Mouse (Mus musculus) midbrain, postnatal 0 days (tissue): ENCODE data around the gene Zbed5. TPM values are rescaled to one million over a fixed set of nuclear protein-coding genes. Genes with fewer than 3 reads are reported as not detected.
A peak's percentile ranks its signal among the peaks of the same experiment; 100 is the strongest.
"Not testable (repeated sequence)": the region's sequence is repeated elsewhere in the genome, so short reads cannot be mapped to it uniquely, and the experiment has no call there.

ENCODE experiments used
- ATAC-seq: fragments of 200-750 bp; cut with Nextera tagmentation; 2 replicates; pipeline ENCODE4 v1.8.0; 2017; ENCODE audit warnings: moderate number of reproducible peaks, mild to moderate bottlenecking, moderate TSS enrichment, moderate library complexity; ENCODE audit not compliant: low FRiP score
- DNase-seq: peaks from one replicate; pipeline ENCODE4 v3.0.0-alpha.2; 2015; ENCODE audit warnings: low spot score
- H3K27ac ChIP-seq: fragments of 300-500 bp; sonication (generic); 2 replicates; pipeline ENCODE4 v1.5.1; 2014; ENCODE audit warnings: low read depth, mild to moderate bottlenecking, low read length, mixed read lengths
- H3K27me3 ChIP-seq: fragments of 300-500 bp; sonication (generic); 2 replicates; pipeline ENCODE4 v1.6.1; 2014; ENCODE audit warnings: low read length, control low read depth, mixed read lengths; ENCODE audit not compliant: insufficient read depth
- H3K36me3 ChIP-seq: fragments of 300-500 bp; sonication (generic); 2 replicates; pipeline ENCODE4 v1.6.1; 2014; ENCODE audit warnings: low read length, control low read depth, mixed read lengths; ENCODE audit not compliant: insufficient read depth
- H3K4me1 ChIP-seq: fragments of 300-500 bp; sonication (generic); 2 replicates; pipeline ENCODE4 v1.6.1; 2014; ENCODE audit warnings: mild to moderate bottlenecking, control low read depth, antibody characterized with exemption, low read length, mixed read lengths; ENCODE audit not compliant: insufficient read depth
- H3K4me2 ChIP-seq: fragments of 300-500 bp; sonication (generic); 2 replicates; pipeline ENCODE4 v1.6.1; 2014; ENCODE audit warnings: low read depth, mild to moderate bottlenecking, low read length, mixed read lengths; ENCODE audit not compliant: poor library complexity, severe bottlenecking
- H3K4me3 ChIP-seq: fragments of 300-500 bp; sonication (generic); 2 replicates; pipeline ENCODE4 v1.5.1; 2014; ENCODE audit warnings: low read depth, mild to moderate bottlenecking, low read length, moderate library complexity
- H3K9ac ChIP-seq: fragments of 300-500 bp; sonication (generic); replicated peaks from 2 replicates; pipeline ENCODE4 v1.6.1; 2014; ENCODE audit warnings: mild to moderate bottlenecking, low read length, moderate library complexity, mixed read lengths; ENCODE audit not compliant: poor library complexity, severe bottlenecking
- H3K9me3 ChIP-seq: fragments of 300-500 bp; sonication (generic); 2 replicates; pipeline ENCODE4 v1.6.1; 2016; ENCODE audit warnings: low read length, control low read depth
- CTCF ChIP-seq: IDR thresholded peaks from 2 replicates; pipeline ENCODE4 v1.5.1; 2016; ENCODE audit warnings: antibody characterized with exemption, mild to moderate bottlenecking
- WGBS: fragments of 180-500 bp; shearing (Covaris S2); extraction: QIAGEN DNeasy Blood & Tissue Kit; methylation state at CpG from one replicate; pipeline ENCODE4 v1.1.7; 2014; 5-methylcytosine and 5-hydroxymethylcytosine counted together
- polyA plus RNA-seq: library from polyadenylated mRNA; unstranded; fragments of >200 nt; fragmentation: Nextera tagmentation; extraction: Ambion mirVana; gene quantifications from 2 replicates; pipeline ENCODE4 v1.2.1, GENCODE M21; 2015
- total RNA-seq: library from RNA; depleted of rRNA; stranded (reverse); fragments of >200 nt; gene quantifications from 2 replicates; pipeline ENCODE4 v1.2.3, GENCODE M21; 2014

The Zbed5 gene
- total and polyA plus RNA-seq, 2 experiments from 2014 or later, result 10.9 to 15.1 TPM

DNA sequence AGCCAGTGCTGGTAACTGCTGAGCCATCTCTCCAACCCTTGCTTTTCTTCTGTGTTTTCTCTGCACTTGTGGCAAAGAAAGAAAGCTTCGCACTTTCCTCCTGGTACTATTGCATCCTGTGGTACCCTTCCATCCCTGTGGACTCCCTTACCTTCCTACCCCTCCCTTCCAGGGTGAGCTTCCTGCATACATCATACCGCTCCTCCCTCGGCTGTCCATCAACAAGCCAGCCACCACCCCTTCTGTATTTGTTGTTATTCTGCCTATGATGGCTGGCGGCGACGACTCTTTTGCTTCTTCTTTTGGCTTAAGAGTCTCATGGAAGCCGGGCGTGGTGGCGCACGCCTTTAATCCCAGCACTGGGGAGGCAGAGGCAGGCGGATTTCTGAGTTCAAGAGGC lies 20.4 kb upstream of the Zbed5 start:
- no peak overlapping the region for H3K4me3 ChIP-seq
- H3K4me1 ChIP-seq, result no peaks in the 10 kb centered on the region
- H3K36me3 ChIP-seq, result no peaks in the 10 kb centered on the region; the same call in 1 of the 2 replicates
- WGBS, result 78% methylated on average over 11 of the region's 11 CpGs
- DNase-seq (no peak), ATAC-seq (no peak)
- no peaks in the 10 kb centered on the region for H3K9me3 ChIP-seq
- H3K9ac ChIP-seq, result no peak overlapping the region
- no peak overlapping the region for H3K4me2 ChIP-seq
- TF ChIP-seq CTCF, result no peak
- no peak overlapping the region for H3K27ac ChIP-seq
- H3K27me3 ChIP-seq, result no peaks in the 10 kb centered on the region

GRCm38 (mm10) chr5:129877731-129878455 lies 17.6 kb upstream of the Zbed5 start:
- H3K27ac ChIP-seq, result 0 out of 2 replicates have a peak overlapping the region, but pooled peaks have one; percentile 32
- ATAC-seq, result no peak
- 76% methylated on average over 9 of the region's 9 CpGs for WGBS

DNA sequence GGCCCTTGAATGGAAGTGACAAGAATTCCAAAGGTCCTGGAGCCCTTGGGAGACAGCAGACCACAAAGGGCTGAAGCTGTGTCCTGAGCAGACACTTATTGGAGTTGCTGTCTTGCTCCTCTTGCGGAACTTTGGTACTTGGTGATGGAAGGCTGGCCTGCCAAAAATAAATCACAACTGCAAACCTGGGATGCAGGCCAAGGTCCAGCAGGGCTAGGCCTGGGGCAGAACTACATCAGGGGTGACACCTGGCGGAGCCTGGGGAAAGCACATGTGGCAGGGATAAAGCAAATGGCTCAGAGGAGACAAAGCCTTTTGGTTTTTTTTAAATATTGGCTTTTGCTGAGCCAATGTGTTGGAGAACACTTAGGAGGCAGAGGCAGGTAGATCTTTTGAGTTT lies 16.6 kb upstream of the Zbed5 start:
- 68% methylated on average over 2 of the region's 2 CpGs for WGBS
- no peaks in the 10 kb centered on the region for H3K4me1 ChIP-seq
- peak; percentile 62 for TF ChIP-seq CTCF
- H3K27ac ChIP-seq, result no peak overlapping the region
- H3K27me3 ChIP-seq, result no peaks in the 10 kb centered on the region
- H3K9ac ChIP-seq, result no peak overlapping the region
- no peak for ATAC-seq
- DNase-seq, result peak; percentile 58
- H3K4me2 ChIP-seq, result no peak overlapping the region
- no peaks in the 10 kb centered on the region for H3K9me3 ChIP-seq
- H3K36me3 ChIP-seq, result peaks cover 20% of the 10 kb centered on the region
- no peak overlapping the region for H3K4me3 ChIP-seq

More at GRCm38 (mm10) chr5:129877731-129878455, 17.6 kb upstream of the Zbed5 start:
- no peak overlapping the region for H3K9ac ChIP-seq
- H3K9me3 ChIP-seq, result no peaks in the 10 kb centered on the region
- peak; percentile 40 for DNase-seq
- no peak for TF ChIP-seq CTCF
- no peak overlapping the region for H3K4me2 ChIP-seq
- H3K36me3 ChIP-seq, result peaks cover 14% of the 10 kb centered on the region
- no peaks in the 10 kb centered on the region for H3K4me1 ChIP-seq
- H3K4me3 ChIP-seq, result no peak overlapping the region
- no peaks in the 10 kb centered on the region for H3K27me3 ChIP-seq

- no peak for DNase-seq
- Histone ChIP-seq H3K9ac (no peak overlapping the region), H3K36me3 (peaks cover 20% of the 10 kb centered on the region), H3K9me3 (no peaks in the 10 kb centered on the region), H3K27ac (no peak overlapping the region), H3K4me3 (no peak overlapping the region), H3K4me2 (no peak overlapping the region), H3K27me3 (no peaks in the 10 kb centered on the region), H3K4me1 (no peaks in the 10 kb centered on the region)
- 70% methylated on average over 3 of the region's 3 CpGs for WGBS
- TF ChIP-seq CTCF, result no peak
- no peak for ATAC-seq
Measured at GRCm38 (mm10) chr5:129879888-129880287, 15.6 kb upstream of the Zbed5 start.

DNA sequence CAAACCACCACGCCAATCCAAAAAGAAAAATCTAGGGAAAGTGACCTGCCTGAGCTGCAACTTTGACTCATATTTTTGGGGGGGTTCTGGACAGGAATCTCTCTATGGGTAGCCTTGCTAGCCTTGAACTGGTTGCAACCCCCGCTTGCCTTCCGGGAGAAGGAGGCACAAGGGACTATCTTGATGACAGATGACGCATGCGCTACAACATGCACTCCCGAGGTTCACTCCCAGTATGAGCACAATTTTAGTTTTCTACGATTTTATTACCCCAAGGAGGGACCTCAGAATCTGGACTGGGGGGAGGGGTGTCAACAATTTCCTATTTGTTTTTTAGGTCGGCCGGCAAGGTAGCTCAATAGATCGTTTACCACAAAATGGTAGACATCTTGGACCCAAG lies 9.3 kb upstream of the Zbed5 start:
- no peaks in the 10 kb centered on the region for H3K27me3 ChIP-seq
- H3K9ac ChIP-seq, result peak overlapping the region; percentile 83
- DNase-seq, result no peak
- H3K4me2 ChIP-seq, result peak overlapping the region; percentile 70
- peak overlapping the region; percentile 90; the same call in 1 of the 2 replicates for H3K27ac ChIP-seq
- no peak for TF ChIP-seq CTCF
- peaks cover 7% of the 10 kb centered on the region; the same call in 1 of the 2 replicates for H3K4me1 ChIP-seq
- no peak for ATAC-seq
- peak overlapping the region; percentile 76 for H3K4me3 ChIP-seq
- peaks cover 11% of the 10 kb centered on the region for H3K36me3 ChIP-seq
- WGBS, result 44% methylated on average over 10 of the region's 10 CpGs
- no peaks in the 10 kb centered on the region for H3K9me3 ChIP-seq

DNA sequence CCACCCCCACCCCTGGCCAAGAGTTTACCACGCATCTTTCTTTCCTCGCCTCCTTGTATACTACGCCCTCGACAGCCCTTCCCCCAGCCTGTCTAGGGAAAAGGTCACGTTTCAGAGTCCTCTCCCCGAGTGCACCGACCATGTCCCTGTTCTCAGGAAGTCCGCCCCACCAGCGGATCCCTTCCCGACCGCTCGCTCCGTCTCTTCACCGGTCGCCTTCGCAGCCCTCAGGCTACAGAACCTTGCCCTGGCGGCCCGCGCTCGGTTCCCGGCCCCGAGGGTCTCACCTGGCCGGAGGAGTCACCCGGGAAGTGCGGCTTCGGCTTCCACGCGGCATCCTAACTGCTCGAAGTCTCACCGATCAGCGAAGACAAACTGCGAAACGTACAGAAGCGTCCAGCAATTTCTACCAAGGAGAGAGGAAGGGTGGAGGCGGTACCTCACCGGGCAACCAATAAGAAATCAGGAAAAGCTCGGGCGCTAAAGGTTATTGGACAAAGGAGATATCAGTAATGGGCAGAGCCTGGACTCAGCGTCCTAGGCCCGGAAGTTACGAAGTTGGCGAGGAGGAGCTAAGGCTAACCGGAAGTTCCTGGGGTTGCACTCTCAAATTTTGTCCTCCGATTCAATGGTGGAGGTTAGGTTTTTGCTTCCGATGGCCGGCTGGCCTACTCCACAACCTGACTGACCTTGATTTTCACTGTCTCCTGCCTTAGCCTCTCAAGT lies 8.4 kb upstream of the Zbed5 start, which contains the start of gene Chchd2:
Gene Chchd2 (minus strand): TSS at position 560 of the 726 bp plus-strand sequence.
- H3K27ac ChIP-seq, result peak within 1 kb of the TSS; percentile 90
- ATAC-seq (peak; percentile 98), DNase-seq (peak; percentile 99)
- under 1% methylated on average over 46 of the region's 46 CpGs for WGBS
- peaks cover 7% of the 10 kb centered on the region; the same call in 1 of the 2 replicates for H3K4me1 ChIP-seq
- peaks cover 6% of the 10 kb centered on the region; the same call in 1 of the 2 replicates for H3K36me3 ChIP-seq
- no peaks in the 10 kb centered on the region for H3K9me3 ChIP-seq
- peak within 1 kb of the TSS; percentile 70 for H3K4me2 ChIP-seq
- no peak for TF ChIP-seq CTCF
- peak within 1 kb of the TSS; percentile 83 for H3K9ac ChIP-seq
- H3K27me3 ChIP-seq, result no peaks in the 10 kb centered on the region
- peak within 1 kb of the TSS; percentile 76 for H3K4me3 ChIP-seq

GRCm38 (mm10) chr5:129890390-129890789 lies 5.1 kb upstream of the Zbed5 start:
- H3K9me3 ChIP-seq, H3K4me1 ChIP-seq, ATAC-seq, H3K9ac ChIP-seq, H3K4me3 ChIP-seq, DNase-seq, H3K4me2 ChIP-seq, H3K27me3 ChIP-seq, H3K36me3 ChIP-seq, H3K27ac ChIP-seq: not testable (repeated sequence)
- 88% methylated on average over 3 of the region's 7 CpGs for WGBS
